Mouse (Mus musculus) lung, adult 2 months (tissue): ENCODE data around the gene Hck.

Source experiments
- CTCF ChIP-seq: fragments of 200-500 bp; IDR thresholded peaks from 2 replicates; pipeline ENCODE4 v1.5.1; 2011; ENCODE audit warnings: mild to moderate bottlenecking, low read length, control low read depth; ENCODE audit not compliant: insufficient read depth
- POLR2A ChIP-seq: fragments of 200-500 bp; IDR thresholded peaks from 2 replicates; pipeline ENCODE4 v1.6.1; 2011; ENCODE audit warnings: low read depth, mild to moderate bottlenecking, control low read depth, low read length, borderline replicate concordance; ENCODE audit errors: extremely low read depth

DNA sequence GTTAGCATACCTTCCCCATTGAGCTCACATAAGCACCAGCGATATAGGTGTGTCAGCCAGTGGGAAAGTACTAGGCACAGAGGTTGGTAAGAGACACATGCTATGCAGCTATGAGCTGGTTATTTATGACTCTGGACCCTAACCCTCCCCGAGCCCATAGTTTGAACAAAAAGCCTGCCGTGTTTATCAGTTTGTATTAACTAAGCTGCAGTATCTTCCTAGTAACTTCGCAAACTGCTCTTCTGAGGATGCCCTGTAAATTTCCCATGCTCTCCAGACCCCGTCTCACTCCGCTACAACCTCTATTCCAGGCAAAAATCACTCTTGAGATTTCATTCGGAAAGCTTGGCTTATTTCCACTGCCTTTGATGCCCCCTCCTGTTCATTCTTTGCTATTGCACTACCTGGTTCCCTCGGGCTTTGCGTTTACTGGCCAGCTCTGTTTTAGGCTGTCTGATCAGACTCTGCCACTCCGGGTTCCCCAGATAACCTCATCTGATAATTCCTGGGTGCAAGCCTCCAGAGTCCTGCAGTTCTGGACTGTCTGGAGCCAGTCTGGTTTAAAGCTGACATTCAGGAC lies 34.4 kb downstream of the Hck start:
- TF ChIP-seq POLR2A (no peak), CTCF (peak; percentile 60)
